Mouse (Mus musculus) midbrain, embryonic 13.5 days (tissue): ENCODE results near the gene Ero1lb. TPM values are rescaled to one million over a fixed set of nuclear protein-coding genes. Genes with fewer than 3 reads are reported as not detected.

Experiments
- ATAC-seq: fragments of 200-750 bp; cut with Nextera tagmentation; 2 replicates; pipeline ENCODE4 v1.8.0; 2017; ENCODE audit warnings: mild to moderate bottlenecking, moderate TSS enrichment, moderate library complexity
- H3K27ac ChIP-seq: fragments of 300-500 bp; sonication (generic); 2 replicates; pipeline ENCODE4 v1.5.1; 2015; ENCODE audit warnings: inconsistent platforms, mild to moderate bottlenecking, moderate library complexity
- H3K27me3 ChIP-seq: fragments of 300-500 bp; sonication (generic); 2 replicates; pipeline ENCODE4 v1.6.1; 2015; ENCODE audit warnings: mild to moderate bottlenecking, inconsistent platforms
- H3K36me3 ChIP-seq: fragments of 300-500 bp; sonication (generic); 2 replicates; pipeline ENCODE4 v1.6.1; 2015; ENCODE audit warnings: mild to moderate bottlenecking, inconsistent platforms
- H3K4me1 ChIP-seq: fragments of 300-500 bp; sonication (generic); replicated peaks from 2 replicates; pipeline ENCODE4 v1.6.1; 2015; ENCODE audit warnings: inconsistent platforms
- H3K4me2 ChIP-seq: fragments of 300-500 bp; sonication (generic); replicated peaks from 2 replicates; pipeline ENCODE4 v1.6.1; 2015; ENCODE audit warnings: moderate library complexity, mild to moderate bottlenecking, inconsistent platforms
- H3K4me3 ChIP-seq: fragments of 300-500 bp; sonication (generic); replicated peaks from 2 replicates; pipeline ENCODE4 v1.5.1; 2015; ENCODE audit warnings: mild to moderate bottlenecking, inconsistent platforms
- H3K9ac ChIP-seq: fragments of 300-500 bp; sonication (generic); replicated peaks from 2 replicates; pipeline ENCODE4 v1.6.1; 2015; ENCODE audit warnings: mild to moderate bottlenecking, inconsistent platforms
- H3K9me3 ChIP-seq: fragments of 300-500 bp; sonication (generic); 2 replicates; pipeline ENCODE4 v1.6.1; 2016; ENCODE audit warnings: mild to moderate bottlenecking, inconsistent platforms
- WGBS: fragments of 180-500 bp; shearing (Covaris S2); methylation state at CpG from one replicate; pipeline ENCODE4 v1.1.7; 2015; 5-methylcytosine and 5-hydroxymethylcytosine counted together
- polyA plus RNA-seq: library from polyadenylated mRNA; unstranded; fragments of >200 nt; fragmentation: Nextera tagmentation; extraction: Ambion mirVana; gene quantifications from 2 replicates; pipeline ENCODE4 v1.2.1, GENCODE M21; 2015

The Ero1lb gene
- polyA plus RNA-seq = 15.1 and 16.6 TPM in 2 replicates

DNA sequence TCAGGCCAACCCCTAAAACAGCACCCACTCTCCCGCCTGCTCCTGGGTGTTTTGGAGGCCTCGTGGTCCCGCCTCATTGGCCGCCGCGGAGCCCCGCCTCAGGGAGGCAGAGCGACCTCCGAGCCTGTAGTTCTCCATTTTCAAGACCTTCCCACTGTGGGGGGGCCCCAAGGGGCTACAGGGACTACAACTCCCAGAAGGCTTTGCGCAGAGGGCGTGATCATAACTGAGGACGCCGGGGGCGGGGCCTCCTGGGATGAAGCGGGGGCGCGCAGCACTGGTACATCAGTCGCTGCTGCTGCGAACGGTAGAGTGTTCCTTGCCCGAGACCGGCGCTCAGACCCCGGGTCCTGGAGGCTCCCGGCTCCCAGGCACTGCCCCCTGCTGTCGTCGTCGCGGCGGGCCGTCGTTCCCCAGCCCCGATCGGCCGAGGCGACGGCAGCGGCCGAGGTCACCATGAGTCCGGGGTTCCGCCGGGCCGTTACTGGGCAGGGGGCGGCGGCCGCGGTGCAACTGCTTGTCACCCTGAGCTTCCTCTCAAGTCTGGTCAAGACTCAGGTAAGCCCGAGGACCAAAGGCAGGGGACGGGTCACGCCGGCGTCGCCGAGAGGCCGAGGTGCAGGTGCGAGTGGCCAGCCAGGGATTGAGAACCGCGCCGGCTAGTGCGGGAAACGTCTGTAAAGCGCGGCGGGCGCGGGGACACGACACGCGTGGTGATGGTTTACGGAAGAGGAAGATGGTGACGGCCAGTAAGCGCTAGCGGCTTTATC lies at the start of gene Ero1lb:
TSS of gene Ero1lb (plus strand) at position 254 of the 770 bp plus-strand sequence.
- H3K4me1 ChIP-seq = peaks cover 14% of the 10 kb centered on the region
- peak within 1 kb of the TSS; percentile 80 for H3K4me3 ChIP-seq
- peak within 1 kb of the TSS; percentile 81 for H3K4me2 ChIP-seq
- H3K27me3 ChIP-seq = peaks cover 23% of the 10 kb centered on the region
- under 1% methylated on average over 73 of the region's 73 CpGs for WGBS
- H3K9ac ChIP-seq = peak within 1 kb of the TSS; percentile 80
- ATAC-seq = peak; percentile 99
- no peaks in the 10 kb centered on the region for H3K36me3 ChIP-seq
- no peaks in the 10 kb centered on the region for H3K9me3 ChIP-seq
- 0 out of 2 replicates have a peak within 1 kb of the TSS, but pooled peaks have one; percentile 39 for H3K27ac ChIP-seq

DNA sequence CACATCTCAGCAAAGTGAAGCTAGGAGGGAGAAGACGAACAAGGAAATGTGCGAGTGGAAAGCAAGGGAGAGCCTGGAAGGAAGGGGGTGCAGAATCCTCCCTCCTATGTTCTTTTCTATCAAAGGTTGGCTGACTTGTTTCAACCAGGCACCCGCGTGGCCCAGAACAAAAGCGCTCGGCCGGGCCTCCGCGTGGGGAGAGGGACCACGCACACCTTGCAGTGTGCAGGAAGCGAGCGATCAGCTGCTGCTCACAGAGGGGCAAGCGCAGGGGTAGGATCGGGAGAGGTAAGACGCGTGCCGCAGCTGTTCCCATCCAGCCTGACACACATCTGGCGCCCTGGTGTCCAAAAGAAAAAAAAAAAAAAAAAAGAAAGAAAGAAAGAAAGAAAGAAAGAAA lies 46.3 kb upstream of the Ero1lb start:
- peak overlapping the region; percentile 93 for H3K4me2 ChIP-seq
- no peaks in the 10 kb centered on the region for H3K36me3 ChIP-seq
- no peaks in the 10 kb centered on the region for H3K9me3 ChIP-seq
- peaks cover 11% of the 10 kb centered on the region for H3K4me1 ChIP-seq
- peak overlapping the region; percentile 46 for H3K9ac ChIP-seq
- H3K27ac ChIP-seq = no peak overlapping the region
- peak; percentile 62; the same call in 1 of the 2 replicates for ATAC-seq
- WGBS = 3% methylated on average over 18 of the region's 18 CpGs
- peak overlapping the region; percentile 53 for H3K4me3 ChIP-seq
- H3K27me3 ChIP-seq = peaks cover 37% of the 10 kb centered on the region

DNA sequence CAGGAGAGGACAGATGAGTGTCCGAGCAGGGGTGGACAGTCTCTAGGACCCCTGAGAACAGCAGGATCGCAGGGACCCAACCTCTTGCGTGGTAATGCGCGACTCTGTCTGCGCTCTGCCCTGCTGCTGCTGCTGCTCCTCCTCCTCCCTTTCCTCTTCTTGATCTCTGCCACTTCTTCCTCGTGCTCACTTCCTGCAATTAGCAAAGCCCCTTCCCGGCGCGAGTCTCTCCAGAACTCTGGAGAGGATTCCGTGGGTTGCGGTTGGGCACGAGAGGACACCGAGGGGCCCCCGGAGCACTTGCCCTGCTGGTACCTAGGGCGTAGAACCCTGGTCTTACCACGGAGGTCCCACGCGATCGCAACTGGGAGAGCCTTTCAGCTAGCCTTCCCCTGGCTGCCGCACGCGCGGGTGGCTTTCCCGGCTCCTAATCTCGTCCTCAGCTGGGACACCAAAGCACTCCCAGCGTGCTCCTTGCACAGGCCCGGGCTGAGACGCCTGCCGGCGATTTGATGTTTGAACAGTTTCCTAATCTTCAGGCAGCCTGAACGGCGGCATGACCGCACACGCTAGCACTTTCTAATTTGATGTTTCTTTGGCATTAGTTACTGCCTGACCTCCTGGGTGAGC lies 45.6 kb upstream of the Ero1lb start, which contains the start of gene Edaradd:
TSS of gene Edaradd (minus strand) at position 484 of the 630 bp plus-strand sequence.
- H3K4me3 ChIP-seq = peak within 1 kb of the TSS; percentile 53
- H3K27me3 ChIP-seq = peaks cover 37% of the 10 kb centered on the region
- peak within 1 kb of the TSS; percentile 59 for H3K9ac ChIP-seq
- H3K36me3 ChIP-seq = no peaks in the 10 kb centered on the region
- WGBS = under 1% methylated on average over 35 of the region's 35 CpGs
- ATAC-seq = peak; percentile 87
- H3K4me2 ChIP-seq = peak within 1 kb of the TSS; percentile 93
- H3K4me1 ChIP-seq = peaks cover 11% of the 10 kb centered on the region
- no peaks in the 10 kb centered on the region for H3K9me3 ChIP-seq
- H3K27ac ChIP-seq = no peak within 1 kb of the TSS

DNA sequence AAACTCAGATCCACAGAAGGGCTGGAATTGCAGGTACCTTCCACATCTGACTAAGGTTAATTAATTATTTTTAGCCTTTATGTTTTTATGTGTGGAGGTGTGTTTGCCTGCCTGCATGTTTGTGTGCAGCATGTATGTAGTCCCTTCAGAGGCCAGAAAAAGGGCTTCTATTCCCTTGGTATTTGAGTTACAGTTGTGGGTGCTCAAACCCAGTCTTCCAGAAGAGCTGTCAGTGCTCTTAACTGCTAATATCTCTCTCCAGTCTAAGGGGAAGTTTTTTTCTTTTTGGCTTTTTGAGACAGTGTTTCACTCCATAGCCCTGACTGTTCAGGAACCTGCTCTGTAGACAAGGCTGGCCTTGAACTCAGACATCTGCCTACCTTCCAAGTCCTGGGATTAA lies 43.3 kb upstream of the Ero1lb start:
- Histone ChIP-seq H3K9me3 (no peaks in the 10 kb centered on the region), H3K27ac (no peak overlapping the region), H3K36me3 (no peaks in the 10 kb centered on the region), H3K4me2 (no peak overlapping the region), H3K9ac (no peak overlapping the region), H3K4me3 (no peak overlapping the region), H3K27me3 (peaks cover 35% of the 10 kb centered on the region), H3K4me1 (peaks cover 11% of the 10 kb centered on the region)
- ATAC-seq = no peak

DNA sequence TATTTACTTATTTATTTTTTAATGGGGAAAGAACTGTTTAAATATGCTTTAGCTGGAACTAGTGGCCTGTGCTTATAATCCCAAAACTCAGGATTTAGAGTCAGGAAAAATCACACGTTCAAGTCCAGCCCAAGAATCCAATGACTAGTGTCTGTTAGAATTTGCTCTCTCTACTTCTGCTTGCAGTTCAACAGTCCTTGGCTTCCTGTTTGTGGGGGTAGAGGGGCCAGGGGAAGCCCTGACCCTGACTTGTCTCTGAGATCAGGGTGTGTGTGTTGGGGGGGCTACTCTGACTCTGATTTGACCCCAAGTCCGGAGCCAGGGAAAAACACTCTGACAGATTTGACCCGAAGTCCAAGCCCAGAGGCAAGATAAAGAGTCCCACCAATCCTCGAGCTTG lies 40.0 kb upstream of the Ero1lb start:
- Histone ChIP-seq H3K4me2 (no peak overlapping the region), H3K4me1 (no peaks in the 10 kb centered on the region), H3K27me3 (peaks cover 16% of the 10 kb centered on the region), H3K36me3 (no peaks in the 10 kb centered on the region), H3K9me3 (no peaks in the 10 kb centered on the region), H3K27ac (no peak overlapping the region), H3K9ac (no peak overlapping the region), H3K4me3 (no peak overlapping the region)
- no peak for ATAC-seq
- WGBS = 93% methylated on average over 4 of the region's 4 CpGs

DNA sequence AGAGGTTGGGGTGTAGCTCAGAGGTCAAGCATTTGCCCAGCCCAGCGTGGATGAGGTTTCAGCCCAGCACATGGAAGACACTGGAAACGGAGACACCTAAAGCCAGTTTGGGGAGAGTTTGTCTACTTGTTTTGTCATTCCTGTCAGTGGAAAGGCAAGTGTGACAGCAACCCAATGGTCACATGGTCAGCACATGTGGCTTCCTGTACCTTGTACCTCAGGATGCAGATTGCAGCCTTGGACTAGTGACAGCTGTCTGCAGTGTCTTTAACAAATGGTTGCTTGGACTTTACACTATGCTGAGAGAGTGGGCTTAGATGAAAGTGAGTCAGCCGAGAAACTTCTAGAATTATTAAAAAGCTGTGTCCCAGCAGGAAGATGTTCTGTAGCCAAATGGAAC lies 31.0 kb upstream of the Ero1lb start:
- Histone ChIP-seq H3K36me3 (no peaks in the 10 kb centered on the region), H3K27ac (no peak overlapping the region), H3K27me3 (no peaks in the 10 kb centered on the region), H3K4me1 (peaks cover 3% of the 10 kb centered on the region), H3K4me2 (no peak overlapping the region), H3K9me3 (no peaks in the 10 kb centered on the region), H3K9ac (no peak overlapping the region), H3K4me3 (no peak overlapping the region)
- ATAC-seq = no peak
- 92% methylated on average over 3 of the region's 3 CpGs for WGBS

DNA sequence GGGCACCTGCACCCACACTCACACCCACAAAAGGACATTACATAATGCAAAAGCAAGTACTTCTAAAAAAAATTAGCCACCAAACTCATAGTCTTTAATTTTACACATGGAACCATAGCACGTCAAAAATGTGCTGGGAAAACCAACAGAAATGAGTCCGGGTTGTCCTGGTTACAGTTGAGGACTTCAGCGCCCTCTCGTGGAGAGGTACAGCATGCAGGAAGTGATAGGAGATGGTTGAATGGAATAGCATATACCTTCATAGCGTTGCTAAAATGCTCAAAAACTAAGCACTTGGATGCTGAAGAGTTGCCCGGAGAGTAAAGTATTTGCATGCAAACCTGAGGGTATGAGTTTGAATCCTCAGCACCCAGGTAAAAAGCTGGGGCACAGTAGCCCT lies 27.7 kb upstream of the Ero1lb start:
- no peak overlapping the region for H3K4me2 ChIP-seq
- no peak overlapping the region for H3K9ac ChIP-seq
- no peaks in the 10 kb centered on the region for H3K9me3 ChIP-seq
- H3K36me3 ChIP-seq = no peaks in the 10 kb centered on the region
- ATAC-seq = no peak
- H3K27me3 ChIP-seq = peaks cover 15% of the 10 kb centered on the region
- no peak overlapping the region for H3K27ac ChIP-seq
- H3K4me3 ChIP-seq = no peak overlapping the region
- peaks cover 16% of the 10 kb centered on the region for H3K4me1 ChIP-seq
- 76% methylated on average over 6 of the region's 6 CpGs for WGBS

DNA sequence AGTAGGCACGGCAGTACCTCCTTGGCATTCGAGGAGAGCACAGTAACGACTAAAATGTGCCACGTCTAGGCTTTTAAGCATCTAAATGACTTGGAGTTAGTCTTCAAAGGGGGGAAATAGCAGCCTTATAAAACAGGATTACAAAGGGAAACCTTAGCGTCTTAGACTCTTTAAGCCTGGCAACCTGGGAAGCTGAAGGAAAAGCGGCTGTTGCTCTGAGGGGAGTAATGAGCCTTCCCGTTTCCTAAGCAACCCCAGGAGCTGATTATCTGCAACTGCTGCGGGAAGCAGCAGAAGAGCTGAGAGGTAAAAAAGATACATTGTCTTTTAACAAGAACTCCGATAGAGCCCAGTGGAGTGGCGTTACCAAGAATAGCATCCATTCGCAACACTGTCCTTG lies 26.0 kb upstream of the Ero1lb start:
- peak overlapping the region; percentile 35; the same call in 1 of the 2 replicates for H3K27ac ChIP-seq

DNA sequence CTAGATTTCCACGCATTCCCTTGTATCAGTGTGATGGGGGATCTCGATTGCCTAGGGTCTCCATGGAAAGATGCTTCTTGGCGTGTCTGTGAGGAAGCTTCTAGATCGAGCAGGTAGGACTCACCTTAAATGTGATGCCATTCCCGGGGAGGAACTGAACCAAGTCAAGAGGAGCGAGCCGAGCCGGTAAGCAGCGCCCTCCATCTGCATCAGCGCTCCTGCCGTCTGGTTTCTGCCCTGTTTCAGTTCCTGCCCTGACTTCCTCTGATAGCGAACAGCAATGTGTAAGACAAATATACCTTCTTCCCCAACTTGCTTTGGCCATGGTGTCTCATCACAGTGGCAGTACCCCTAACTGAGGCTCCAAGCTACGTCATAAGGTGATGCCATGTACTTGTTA lies 25.6 kb upstream of the Ero1lb start:
- Histone ChIP-seq H3K27me3 (peaks cover 22% of the 10 kb centered on the region), H3K9ac (no peak overlapping the region; the same call in 1 of the 2 replicates), H3K36me3 (no peaks in the 10 kb centered on the region), H3K9me3 (no peaks in the 10 kb centered on the region), H3K4me2 (peak overlapping the region; percentile 42), H3K27ac (peak overlapping the region; percentile 35; the same call in 1 of the 2 replicates), H3K4me3 (no peak overlapping the region), H3K4me1 (peaks cover 16% of the 10 kb centered on the region)
- ATAC-seq = no peak
- 48% methylated on average over 13 of the region's 13 CpGs for WGBS

More for the DNA sequence above, 26.0 kb upstream of the Ero1lb start:
- WGBS = 6% methylated on average over 11 of the region's 11 CpGs
- Histone ChIP-seq H3K9me3 (no peaks in the 10 kb centered on the region), H3K4me3 (no peak overlapping the region), H3K9ac (no peak overlapping the region; the same call in 1 of the 2 replicates), H3K27me3 (peaks cover 22% of the 10 kb centered on the region), H3K4me2 (peak overlapping the region; percentile 42), H3K36me3 (no peaks in the 10 kb centered on the region), H3K4me1 (peaks cover 16% of the 10 kb centered on the region)
- ATAC-seq = peak; percentile 64

DNA sequence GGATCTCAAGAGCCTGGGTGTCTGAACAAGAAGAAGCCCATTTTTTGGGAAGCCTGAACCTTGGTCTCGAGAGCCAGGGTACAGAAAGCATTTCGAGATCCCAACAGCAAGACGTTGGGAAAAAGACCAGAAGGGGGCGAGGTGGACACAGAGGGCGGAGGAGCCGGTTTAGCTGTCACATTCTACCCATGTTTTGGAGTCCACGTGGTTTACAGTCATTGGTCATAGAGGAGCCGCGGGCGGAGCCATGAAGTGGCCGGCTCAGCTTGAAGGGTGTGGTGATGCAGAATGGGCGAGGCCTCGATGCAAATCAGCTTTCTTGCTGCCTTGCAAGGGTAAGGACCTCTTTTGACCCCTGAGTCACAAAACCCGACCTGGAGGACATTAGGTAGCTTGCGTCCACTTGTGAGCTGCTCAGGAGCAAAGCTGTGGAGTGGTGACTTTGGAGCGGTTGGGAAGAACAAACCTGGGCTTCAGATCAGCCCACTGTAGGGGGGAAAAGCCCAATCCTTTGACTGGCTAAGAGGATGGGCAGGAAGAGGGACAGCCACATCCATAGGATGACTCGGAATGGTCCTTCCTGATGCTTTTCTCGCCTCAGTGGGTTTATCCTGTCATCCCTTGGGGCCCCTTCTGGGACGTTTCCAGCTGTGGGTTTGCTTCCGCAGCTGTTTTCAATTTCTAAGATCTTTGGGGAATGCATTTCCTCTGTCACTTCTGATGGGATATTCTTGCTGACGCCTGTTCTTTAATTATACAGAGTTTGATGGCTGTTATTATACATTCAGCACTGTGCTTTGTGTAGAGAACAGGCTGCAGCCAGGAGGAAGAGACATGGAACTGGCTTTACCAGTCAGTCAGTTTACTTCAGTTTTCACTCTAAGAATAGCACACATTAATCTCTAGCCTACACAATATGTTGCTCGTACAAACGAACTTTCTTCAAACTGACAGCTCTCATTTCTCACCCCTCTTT lies 23.4 kb upstream of the Ero1lb start:
- peak; percentile 66; the same call in 1 of the 2 replicates for ATAC-seq
- Histone ChIP-seq H3K36me3 (no peaks in the 10 kb centered on the region), H3K9me3 (no peaks in the 10 kb centered on the region), H3K27ac (no peak overlapping the region), H3K4me2 (peak overlapping the region; percentile 31), H3K4me1 (peaks cover 16% of the 10 kb centered on the region), H3K4me3 (0 out of 2 replicates have a peak overlapping the region, but pooled peaks have one; percentile 7), H3K27me3 (peaks cover 22% of the 10 kb centered on the region), H3K9ac (no peak overlapping the region)
- 11% methylated on average over 23 of the region's 23 CpGs for WGBS

DNA sequence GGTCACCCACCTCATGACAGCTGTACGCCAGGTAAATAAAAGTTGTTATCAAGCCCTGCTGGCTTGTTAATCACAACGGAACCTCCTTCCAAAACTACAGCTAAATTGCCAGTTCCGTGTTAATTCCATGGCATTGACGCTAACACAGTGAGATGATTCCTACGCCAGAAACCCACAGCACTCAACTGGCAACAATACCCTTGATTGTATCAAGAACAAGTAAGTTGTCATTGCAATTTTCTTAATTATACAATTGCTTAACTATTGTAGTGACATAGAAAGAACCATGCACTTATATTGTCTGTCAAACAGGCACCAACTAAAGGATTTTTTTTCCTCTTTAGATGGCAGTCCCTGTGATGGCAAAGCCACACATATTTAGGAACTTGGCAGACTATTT lies 22.4 kb upstream of the Ero1lb start:
- no peak overlapping the region for H3K27ac ChIP-seq
- peaks cover 16% of the 10 kb centered on the region for H3K4me1 ChIP-seq
- no peak for ATAC-seq
- H3K9ac ChIP-seq = no peak overlapping the region
- no peaks in the 10 kb centered on the region for H3K36me3 ChIP-seq
- H3K4me3 ChIP-seq = no peak overlapping the region
- H3K9me3 ChIP-seq = no peaks in the 10 kb centered on the region
- no peak overlapping the region for H3K4me2 ChIP-seq
- peaks cover 22% of the 10 kb centered on the region for H3K27me3 ChIP-seq
- 85% methylated on average over 5 of the region's 5 CpGs for WGBS
